Mouse (Mus musculus) lung, postnatal 36 days (tissue): Measurements from ENCODE around the gene Prr18.

Experiments used
- DNase-seq: peaks from one replicate; pipeline ENCODE4 v3.0.0; 2022; ENCODE audit warnings: mixed read lengths

The Prr18 gene

GRCm38 (mm10) chr17:8390487-8390886 lies 53.2 kb downstream of the Prr18 start:
- DNase-seq: no peak
